Mouse (Mus musculus) liver, embryonic 13.5 days (tissue): ENCODE results near the gene Ano10. TPM values are rescaled to one million over a fixed set of nuclear protein-coding genes. Genes with fewer than 3 reads are reported as not detected.
A peak's percentile ranks its signal among the peaks of the same experiment; 100 is the strongest.

Experiments
- ATAC-seq: fragments of 200-750 bp; cut with Nextera tagmentation; 2 replicates; pipeline ENCODE4 v1.8.0; 2017; ENCODE audit warnings: low read depth, mild to moderate bottlenecking, moderate number of reproducible peaks, moderate library complexity
- DNase-seq: peaks from one replicate; pipeline ENCODE4 v3.0.0; 2022
- H3K27ac ChIP-seq: fragments of 300-500 bp; sonication (generic); 2 replicates; pipeline ENCODE4 v1.5.1; 2015; ENCODE audit warnings: moderate library complexity, mild to moderate bottlenecking, inconsistent platforms
- H3K27me3 ChIP-seq: fragments of 300-500 bp; sonication (generic); 2 replicates; pipeline ENCODE4 v1.6.1; 2015; ENCODE audit warnings: mild to moderate bottlenecking, inconsistent platforms
- H3K36me3 ChIP-seq: fragments of 300-500 bp; sonication (generic); 2 replicates; pipeline ENCODE4 v1.6.1; 2015; ENCODE audit warnings: mild to moderate bottlenecking, inconsistent platforms
- H3K4me1 ChIP-seq: fragments of 300-500 bp; sonication (generic); replicated peaks from 2 replicates; pipeline ENCODE4 v1.6.1; 2015; ENCODE audit warnings: inconsistent platforms
- H3K4me2 ChIP-seq: fragments of 300-500 bp; sonication (generic); 2 replicates; pipeline ENCODE4 v1.6.1; 2015; ENCODE audit warnings: inconsistent platforms, mild to moderate bottlenecking, moderate library complexity
- H3K4me3 ChIP-seq: fragments of 300-500 bp; sonication (generic); replicated peaks from 2 replicates; pipeline ENCODE4 v1.5.1; 2015; ENCODE audit warnings: mild to moderate bottlenecking, inconsistent platforms
- H3K9ac ChIP-seq: fragments of 300-500 bp; sonication (generic); 2 replicates; pipeline ENCODE4 v1.6.1; 2015; ENCODE audit warnings: mild to moderate bottlenecking, inconsistent platforms
- H3K9me3 ChIP-seq: fragments of 300-500 bp; sonication (generic); replicated peaks from 2 replicates; pipeline ENCODE4 v1.6.1; 2016; ENCODE audit warnings: inconsistent platforms
- WGBS: fragments of 180-500 bp; shearing (Covaris S2); methylation state at CpG from one replicate; pipeline ENCODE4 v1.1.7; 2015; ENCODE audit not compliant: insufficient replicate concordance; 5-methylcytosine and 5-hydroxymethylcytosine counted together
- polyA plus RNA-seq: library from polyadenylated mRNA; unstranded; fragments of >200 nt; fragmentation: Nextera tagmentation; extraction: Ambion mirVana; gene quantifications from 2 replicates; pipeline ENCODE4 v1.2.1, GENCODE M21; 2015

Ano10 gene
- polyA plus RNA-seq, result 10.8 and 10.9 TPM in 2 replicates

DNA sequence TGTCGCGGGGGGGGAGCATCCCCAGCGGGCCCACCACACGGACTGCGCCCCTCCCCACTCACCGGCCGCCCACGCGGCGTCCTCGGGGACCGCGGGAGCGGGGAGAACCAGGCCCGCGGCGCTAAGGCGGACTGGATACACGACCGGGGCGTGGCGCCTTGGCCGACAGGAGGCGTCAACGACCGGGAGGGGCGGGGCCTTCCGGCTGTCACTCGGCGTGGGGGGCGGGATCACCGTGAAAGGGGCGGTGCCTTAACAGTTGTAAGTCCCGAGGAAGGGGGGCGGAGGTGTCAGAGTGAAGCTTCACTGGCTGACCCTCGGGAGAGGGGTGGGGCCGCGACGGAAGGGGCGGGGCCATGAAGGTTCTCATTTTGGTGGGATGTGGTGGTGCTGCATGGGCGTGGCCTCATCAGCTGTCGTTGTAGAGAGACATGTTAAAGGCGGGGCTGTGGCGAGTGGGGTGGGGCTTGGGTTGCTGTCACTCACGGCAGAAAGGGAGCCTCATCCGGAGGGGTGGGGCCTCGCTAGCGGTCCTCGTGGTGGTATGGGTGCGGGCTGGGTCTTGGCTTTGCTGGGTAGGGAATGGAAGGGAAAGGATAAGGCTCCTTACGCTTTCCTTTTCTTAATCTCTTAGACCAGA lies at the start of gene Ano10:
Gene Ano10 (minus strand): TSS at position 182 of the 640 bp plus-strand sequence.
- Histone ChIP-seq H3K4me3 (peak within 1 kb of the TSS; percentile 67), H3K27ac (peak within 1 kb of the TSS; percentile 66), H3K4me2 (peak within 1 kb of the TSS; percentile 80), H3K27me3 (peaks cover 18% of the 10 kb centered on the region), H3K9me3 (no peaks in the 10 kb centered on the region), H3K36me3 (no peaks in the 10 kb centered on the region), H3K4me1 (peaks cover 28% of the 10 kb centered on the region), H3K9ac (peak within 1 kb of the TSS; percentile 68)
- ATAC-seq (peak; percentile 93), DNase-seq (peak; percentile 97)
- under 1% methylated on average over 49 of the region's 51 CpGs for WGBS

DNA sequence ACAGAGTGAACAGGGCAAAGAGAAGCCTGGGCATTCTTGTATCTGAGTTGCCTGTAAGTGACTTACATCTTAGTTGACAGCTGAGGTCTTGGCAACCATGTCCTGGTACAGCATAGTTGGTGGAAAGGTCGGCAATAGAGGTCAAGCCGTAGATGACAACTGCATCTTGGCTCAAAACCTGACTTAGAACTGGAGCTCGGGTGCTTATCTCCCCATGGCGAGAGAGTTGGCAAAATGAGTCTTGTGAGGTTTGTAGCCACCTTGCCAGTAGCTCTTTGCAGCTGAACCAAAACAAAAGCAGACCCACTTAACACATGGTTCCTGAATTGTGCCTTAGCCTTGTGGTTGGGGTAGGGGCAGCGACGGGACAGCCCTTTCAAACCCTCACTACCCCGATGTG lies 49.2 kb upstream of the Ano10 start:
- 0 out of 2 replicates have a peak, but pooled peaks cover 5% of the 10 kb centered on the region for H3K27me3 ChIP-seq
- no peaks in the 10 kb centered on the region for H3K9me3 ChIP-seq
- DNase-seq (no peak), ATAC-seq (no peak)
- H3K9ac ChIP-seq, result no peak overlapping the region
- WGBS, result 56% methylated on average over 7 of the region's 7 CpGs
- H3K27ac ChIP-seq, result no peak overlapping the region
- H3K4me3 ChIP-seq, result no peak overlapping the region
- no peak overlapping the region for H3K4me2 ChIP-seq
- no peaks in the 10 kb centered on the region for H3K36me3 ChIP-seq
- H3K4me1 ChIP-seq, result peaks cover 23% of the 10 kb centered on the region

DNA sequence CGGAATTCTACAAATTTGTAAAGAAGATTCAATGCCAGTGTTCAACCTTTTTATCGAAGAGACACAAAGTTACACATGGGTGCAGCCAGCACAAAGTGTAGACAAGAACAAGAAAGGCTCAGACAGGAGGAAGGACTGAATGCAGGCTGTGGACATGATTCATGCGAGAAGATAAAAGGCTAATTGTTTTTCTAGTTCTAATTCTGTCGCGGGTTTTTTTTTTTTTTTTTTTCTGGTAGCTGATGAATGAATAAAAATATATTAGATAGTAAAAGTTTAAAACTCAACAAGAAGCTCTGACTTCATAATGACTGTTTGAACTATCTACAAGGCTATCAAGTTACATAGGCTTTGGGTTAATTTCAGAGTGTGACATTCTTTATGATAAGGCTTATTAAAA lies 45.7 kb upstream of the Ano10 start:
- Histone ChIP-seq H3K4me2 (no peak overlapping the region), H3K4me1 (peaks cover 15% of the 10 kb centered on the region), H3K27me3 (0 out of 2 replicates have a peak, but pooled peaks cover 5% of the 10 kb centered on the region), H3K9me3 (no peaks in the 10 kb centered on the region), H3K9ac (no peak overlapping the region), H3K4me3 (no peak overlapping the region), H3K36me3 (no peaks in the 10 kb centered on the region), H3K27ac (no peak overlapping the region)
- ATAC-seq (no peak), DNase-seq (no peak)
- 50% methylated on average over 5 of the region's 5 CpGs for WGBS

DNA sequence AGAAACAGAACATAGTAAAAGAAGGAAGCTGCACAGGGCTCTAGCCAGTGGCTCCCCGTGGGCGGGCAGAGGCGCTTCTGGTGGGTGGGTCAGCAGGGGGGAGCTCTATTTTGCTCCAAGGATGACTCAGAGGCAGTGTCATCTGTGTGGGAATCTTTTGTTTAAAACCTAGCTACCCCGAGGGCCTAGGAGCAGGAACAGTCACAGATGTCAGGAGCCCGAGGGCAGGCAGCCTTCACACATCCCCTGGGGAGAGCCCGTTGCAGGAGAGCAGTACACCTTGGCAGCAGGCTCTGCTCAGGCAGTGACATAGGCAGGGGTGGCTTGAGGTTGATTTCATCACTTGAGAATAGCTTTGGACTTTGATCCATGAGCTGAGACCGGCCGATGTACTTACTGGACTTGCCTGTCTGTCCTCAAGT lies 43.3 kb upstream of the Ano10 start:
- ATAC-seq, result no peak
- DNase-seq, result no peak
- H3K4me3 ChIP-seq, result no peak overlapping the region
- 32% methylated on average over 8 of the region's 8 CpGs for WGBS
- no peaks in the 10 kb centered on the region for H3K27me3 ChIP-seq
- no peak overlapping the region for H3K9ac ChIP-seq
- H3K4me2 ChIP-seq, result no peak overlapping the region
- no peaks in the 10 kb centered on the region for H3K9me3 ChIP-seq
- H3K27ac ChIP-seq, result no peak overlapping the region
- no peaks in the 10 kb centered on the region for H3K36me3 ChIP-seq
- H3K4me1 ChIP-seq, result peaks cover 4% of the 10 kb centered on the region; the same call in 1 of the 2 replicates

DNA sequence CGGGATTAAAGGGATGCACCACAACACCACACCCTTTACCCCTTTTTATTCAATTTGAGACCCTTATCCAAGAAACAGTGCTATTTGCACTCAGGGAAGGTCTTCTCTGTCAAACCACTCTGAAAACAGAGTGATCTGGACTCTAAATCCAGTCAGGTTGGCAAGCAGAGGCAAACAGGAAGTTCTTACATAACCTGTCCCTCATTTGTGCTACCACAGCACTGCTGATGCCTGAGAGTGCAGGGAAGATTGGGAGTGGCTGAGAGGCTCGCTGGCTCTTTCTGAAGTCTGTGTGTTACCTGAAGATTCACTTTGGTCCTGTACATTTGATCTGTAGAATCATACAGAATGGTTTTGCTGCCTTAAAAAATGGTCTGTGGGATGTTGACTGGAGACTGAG lies 42.5 kb upstream of the Ano10 start:
- H3K4me3 ChIP-seq, result no peak overlapping the region
- H3K27me3 ChIP-seq, result no peaks in the 10 kb centered on the region
- WGBS, result 38% methylated on average over 2 of the region's 2 CpGs
- no peak overlapping the region for H3K4me2 ChIP-seq
- no peaks in the 10 kb centered on the region for H3K36me3 ChIP-seq
- ATAC-seq (no peak), DNase-seq (no peak)
- no peaks in the 10 kb centered on the region for H3K9me3 ChIP-seq
- no peak overlapping the region for H3K27ac ChIP-seq
- H3K4me1 ChIP-seq, result peaks cover 4% of the 10 kb centered on the region; the same call in 1 of the 2 replicates
- H3K9ac ChIP-seq, result no peak overlapping the region

DNA sequence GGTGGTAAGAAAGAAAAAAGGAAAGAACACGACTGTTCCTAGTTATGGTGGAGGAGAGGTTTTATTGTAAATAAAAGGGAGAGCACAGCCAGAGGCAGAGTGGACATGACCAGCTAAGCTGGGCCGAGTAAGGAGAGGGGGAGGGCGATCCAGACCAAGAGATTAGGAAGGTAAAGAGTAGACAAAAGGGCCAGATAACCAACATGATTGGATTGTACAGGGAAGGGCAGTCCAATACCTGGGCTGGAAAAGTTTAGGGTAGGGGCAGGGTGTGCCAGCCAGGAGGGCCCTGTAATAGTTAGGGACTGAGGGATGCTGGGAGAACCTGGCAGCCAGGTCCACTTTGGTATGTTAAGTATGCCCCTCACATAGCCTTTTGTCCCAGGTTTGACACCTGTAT lies 34.0 kb upstream of the Ano10 start:
- no peak overlapping the region for H3K9ac ChIP-seq
- H3K4me2 ChIP-seq, result no peak overlapping the region
- no peaks in the 10 kb centered on the region for H3K4me1 ChIP-seq
- WGBS, result 37% methylated on average over 3 of the region's 3 CpGs
- DNase-seq (no peak), ATAC-seq (no peak)
- no peaks in the 10 kb centered on the region for H3K27me3 ChIP-seq
- H3K4me3 ChIP-seq, result no peak overlapping the region
- H3K9me3 ChIP-seq, result no peaks in the 10 kb centered on the region
- no peak overlapping the region for H3K27ac ChIP-seq
- no peaks in the 10 kb centered on the region for H3K36me3 ChIP-seq

DNA sequence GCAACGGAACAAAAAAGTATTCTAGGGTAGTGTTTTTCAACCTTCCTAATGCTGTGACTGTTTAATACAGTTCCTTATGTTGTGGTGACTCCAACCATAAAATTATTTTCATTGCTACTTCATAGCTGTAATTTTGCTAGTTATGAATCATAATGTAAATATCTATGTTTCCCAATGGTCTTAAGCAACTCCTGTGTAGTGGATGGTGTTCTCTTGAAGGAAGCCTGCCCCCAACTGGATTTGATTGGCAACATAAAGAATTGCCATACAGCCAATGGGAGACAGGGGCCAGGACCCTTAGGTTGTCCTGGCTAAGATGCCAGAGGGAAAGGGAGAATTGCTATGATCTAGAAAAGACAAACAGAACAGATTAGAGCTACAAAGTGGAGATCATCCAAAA lies 31.8 kb upstream of the Ano10 start:
- Histone ChIP-seq H3K27me3 (no peaks in the 10 kb centered on the region), H3K4me1 (no peaks in the 10 kb centered on the region), H3K27ac (no peak overlapping the region), H3K4me3 (no peak overlapping the region), H3K36me3 (no peaks in the 10 kb centered on the region), H3K9ac (no peak overlapping the region), H3K9me3 (no peaks in the 10 kb centered on the region), H3K4me2 (no peak overlapping the region)
- whole genome bisulfite sequencing, result 72% methylated on average over 1 of the region's 1 CpGs
- no peak for DNase-seq
- no peak for ATAC-seq

DNA sequence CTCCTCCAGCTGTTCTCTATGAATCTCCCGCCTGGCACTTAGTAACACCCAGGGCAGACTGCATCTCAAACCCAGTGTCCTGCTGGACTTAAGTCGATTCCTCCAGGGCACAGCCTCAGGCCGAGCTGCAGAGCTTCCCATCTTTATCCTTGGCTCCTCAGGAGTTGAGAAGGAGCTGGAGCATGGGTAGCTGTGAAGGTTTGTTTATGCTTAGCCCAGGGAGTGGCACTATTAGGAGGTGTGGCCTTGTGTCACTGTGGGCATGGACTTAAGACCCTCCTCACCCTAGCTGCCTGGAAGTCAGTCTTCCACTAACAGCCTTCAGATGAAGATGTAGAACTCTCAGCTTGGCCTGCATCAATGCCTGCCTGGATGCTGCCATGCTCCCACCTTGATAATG lies 28.1 kb upstream of the Ano10 start:
- WGBS, result 53% methylated on average over 3 of the region's 3 CpGs
- no peak for ATAC-seq
- no peak overlapping the region for H3K27ac ChIP-seq
- no peak overlapping the region for H3K9ac ChIP-seq
- DNase-seq, result no peak
- H3K4me1 ChIP-seq, result no peaks in the 10 kb centered on the region
- H3K9me3 ChIP-seq, result no peaks in the 10 kb centered on the region
- H3K4me2 ChIP-seq, result no peak overlapping the region
- no peaks in the 10 kb centered on the region for H3K27me3 ChIP-seq
- no peak overlapping the region for H3K4me3 ChIP-seq
- H3K36me3 ChIP-seq, result no peaks in the 10 kb centered on the region

DNA sequence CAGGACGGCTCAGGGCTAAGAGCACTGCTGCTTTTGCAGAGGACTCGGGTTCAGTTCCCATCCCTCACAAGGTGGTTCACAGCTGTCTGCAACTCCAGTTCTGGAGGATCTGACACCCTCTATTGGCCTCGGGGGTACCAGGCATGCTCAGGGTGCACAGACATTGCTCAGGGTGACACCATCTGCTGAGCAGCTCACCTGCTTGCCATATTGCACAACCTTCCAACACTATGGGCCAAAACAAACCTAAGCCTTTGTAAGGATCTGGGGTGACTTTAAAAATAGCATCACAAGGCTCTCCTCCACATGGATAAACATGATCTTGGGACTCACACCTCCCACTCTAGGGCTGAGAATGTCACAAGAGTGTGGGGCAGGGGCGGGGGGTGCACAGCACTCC lies 26.4 kb upstream of the Ano10 start:
- H3K4me1 ChIP-seq, result no peaks in the 10 kb centered on the region
- H3K9ac ChIP-seq, result no peak overlapping the region
- no peak for ATAC-seq
- H3K27me3 ChIP-seq, result no peaks in the 10 kb centered on the region
- H3K4me2 ChIP-seq, result no peak overlapping the region
- DNase-seq, result no peak
- no peak overlapping the region for H3K4me3 ChIP-seq
- no peaks in the 10 kb centered on the region for H3K36me3 ChIP-seq
- no peaks in the 10 kb centered on the region for H3K9me3 ChIP-seq
- H3K27ac ChIP-seq, result no peak overlapping the region
- 71% methylated on average over 4 of the region's 4 CpGs for WGBS

DNA sequence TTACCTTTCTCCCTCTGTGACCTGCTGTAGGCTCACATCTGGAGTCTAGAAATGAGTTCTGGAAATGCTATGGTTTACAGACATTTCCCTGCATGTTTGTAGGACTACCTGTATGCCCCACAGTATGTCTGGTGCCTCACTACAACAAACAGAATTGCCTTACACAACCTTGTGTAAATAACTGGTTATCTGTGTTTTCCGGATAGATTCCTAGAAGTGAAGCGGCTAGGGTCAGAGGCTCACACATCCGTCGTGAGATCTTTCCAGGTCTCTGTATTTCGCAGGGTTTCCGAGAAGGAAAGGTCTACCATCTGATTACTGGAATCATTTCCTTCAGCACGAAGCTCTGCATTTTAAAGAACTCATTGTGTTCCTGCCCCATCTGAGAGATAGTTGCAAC lies 22.3 kb upstream of the Ano10 start:
- H3K27ac ChIP-seq, result no peak overlapping the region
- H3K36me3 ChIP-seq, result no peaks in the 10 kb centered on the region
- DNase-seq, result no peak
- H3K9ac ChIP-seq, result no peak overlapping the region
- H3K4me1 ChIP-seq, result peaks cover 14% of the 10 kb centered on the region
- ATAC-seq, result no peak
- H3K9me3 ChIP-seq, result no peaks in the 10 kb centered on the region
- no peak overlapping the region for H3K4me3 ChIP-seq
- no peaks in the 10 kb centered on the region for H3K27me3 ChIP-seq
- H3K4me2 ChIP-seq, result no peak overlapping the region
- WGBS, result 59% methylated on average over 7 of the region's 7 CpGs

DNA sequence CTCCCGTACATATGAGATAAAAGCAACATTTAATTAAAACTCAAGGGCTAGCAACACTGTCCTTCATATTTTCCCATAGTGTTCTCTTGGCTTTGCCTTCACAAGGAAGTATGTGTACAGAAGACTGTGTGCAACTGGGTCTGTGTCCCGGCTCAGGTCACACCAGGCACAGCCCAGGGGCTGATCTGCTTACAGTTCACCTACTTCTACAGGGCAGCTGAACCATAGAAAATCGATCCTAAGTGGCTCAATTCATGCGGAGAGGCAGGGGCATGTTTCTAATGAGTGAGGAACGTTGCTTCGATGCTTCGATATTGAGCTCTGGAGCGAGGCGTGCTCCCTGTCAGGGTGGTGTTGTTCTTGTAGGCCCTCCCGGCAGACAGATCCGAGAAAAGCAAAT lies 21.3 kb upstream of the Ano10 start:
- Histone ChIP-seq H3K9me3 (no peaks in the 10 kb centered on the region), H3K27me3 (no peaks in the 10 kb centered on the region), H3K27ac (no peak overlapping the region), H3K4me1 (peaks cover 24% of the 10 kb centered on the region), H3K4me2 (no peak overlapping the region), H3K9ac (no peak overlapping the region), H3K4me3 (no peak overlapping the region), H3K36me3 (no peaks in the 10 kb centered on the region)
- no peak for ATAC-seq
- no peak for DNase-seq
- WGBS, result 78% methylated on average over 11 of the region's 11 CpGs

DNA sequence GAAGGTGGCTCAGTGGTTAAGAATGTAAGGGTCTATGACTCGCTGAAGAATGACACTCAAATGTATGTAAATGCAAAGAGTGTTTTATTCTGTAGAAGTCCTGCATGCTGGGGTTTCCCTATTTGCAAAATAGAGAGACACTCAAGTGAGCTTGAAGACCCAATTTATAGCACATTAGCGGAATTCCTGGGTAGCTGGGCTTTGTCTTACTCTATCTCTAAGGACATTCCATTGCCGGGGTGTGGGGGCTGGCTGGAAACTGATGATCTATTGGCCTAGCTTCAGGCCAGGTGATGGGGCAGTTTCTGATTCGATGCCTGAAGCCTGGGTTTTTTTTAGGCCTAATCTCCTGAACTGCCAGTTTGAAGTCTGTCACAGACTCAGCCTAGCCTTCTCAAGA lies 20.7 kb upstream of the Ano10 start:
- Histone ChIP-seq H3K4me3 (no peak overlapping the region), H3K4me1 (peaks cover 29% of the 10 kb centered on the region), H3K36me3 (no peaks in the 10 kb centered on the region), H3K27ac (no peak overlapping the region), H3K4me2 (no peak overlapping the region), H3K9ac (no peak overlapping the region), H3K27me3 (no peaks in the 10 kb centered on the region), H3K9me3 (no peaks in the 10 kb centered on the region)
- WGBS, result 62% methylated on average over 4 of the region's 4 CpGs
- no peak for ATAC-seq
- no peak for DNase-seq
